Mouse (Mus musculus): ENCODE results near the gene Mien1.

DNA sequence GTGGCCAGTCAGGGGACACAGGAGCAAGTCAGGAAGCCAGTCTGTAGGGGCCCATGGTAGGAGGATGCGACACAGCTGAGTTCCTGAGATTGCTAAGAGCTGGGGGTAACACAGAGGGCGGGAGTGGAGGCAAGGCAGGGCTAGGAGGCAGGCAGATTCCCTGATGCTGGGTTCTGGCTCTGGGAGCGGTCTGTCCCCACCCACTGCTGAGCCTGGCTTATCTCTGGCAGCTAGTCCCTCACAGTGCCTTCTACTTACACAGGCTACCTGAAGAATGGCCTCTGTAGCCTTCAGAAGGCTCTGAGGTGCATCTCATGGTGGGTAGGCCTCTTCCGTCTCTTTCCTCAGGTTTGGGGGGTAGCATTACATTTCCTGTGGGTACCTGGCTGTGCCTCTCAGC, 46.1 kb downstream of the Mien1 start:
- no peak for TF ChIP-seq CTCF (IDR thresholded peaks at IDR 0.05; ENCODE audit: extremely low read depth, insufficient read depth, insufficient read length, insufficient replicate concordance)
- TF ChIP-seq POLR2A (IDR thresholded peaks at IDR 0.05; ENCODE audit: low read depth, low read length) = no peak

Measured in spleen, adult 2 months (tissue).